Mouse (Mus musculus): ENCODE measurements around the gene Spata5.

The Spata5 gene

GRCm38 (mm10) chr3:37614878-37615650 is 195.4 kb downstream of the Spata5 start:
- DNase-seq (ENCODE audit: extremely low read depth, low read depth): no peak

GRCm38 (mm10) chr3:37616586-37617547 is 197.2 kb downstream of the Spata5 start:
- DNase-seq (ENCODE audit: extremely low read depth, low read depth): no peak

Measured in MEL-GATA-1-ER (cell line).